Mouse (Mus musculus) liver, embryonic 15.5 days (tissue): ENCODE results near the gene Flna. TPM values are rescaled to one million over a fixed set of nuclear protein-coding genes. Genes with fewer than 3 reads are reported as not detected.
A peak's percentile ranks its signal among the peaks of the same experiment; 100 is the strongest.

Experiments used
- ATAC-seq: fragments of 200-750 bp; cut with Nextera tagmentation; 2 replicates; pipeline ENCODE4 v1.8.0; 2017; ENCODE audit warnings: moderate number of reproducible peaks, mild to moderate bottlenecking, moderate library complexity; ENCODE audit not compliant: insufficient read depth
- H3K27ac ChIP-seq: fragments of 300-500 bp; sonication (generic); replicated peaks from 2 replicates; pipeline ENCODE4 v1.5.1; 2015; ENCODE audit warnings: mild to moderate bottlenecking, inconsistent platforms
- H3K27me3 ChIP-seq: fragments of 300-500 bp; sonication (generic); 2 replicates; pipeline ENCODE4 v1.6.1; 2015; ENCODE audit warnings: mild to moderate bottlenecking, inconsistent platforms
- H3K36me3 ChIP-seq: fragments of 300-500 bp; sonication (generic); replicated peaks from 2 replicates; pipeline ENCODE4 v1.6.1; 2015; ENCODE audit warnings: moderate library complexity, mild to moderate bottlenecking, inconsistent platforms
- H3K4me1 ChIP-seq: fragments of 300-500 bp; sonication (generic); replicated peaks from 2 replicates; pipeline ENCODE4 v1.6.1; 2015; ENCODE audit warnings: inconsistent platforms
- H3K4me2 ChIP-seq: fragments of 300-500 bp; sonication (generic); 2 replicates; pipeline ENCODE4 v1.6.1; 2015; ENCODE audit warnings: moderate library complexity, mild to moderate bottlenecking, inconsistent platforms
- H3K4me3 ChIP-seq: fragments of 300-500 bp; sonication (generic); replicated peaks from 2 replicates; pipeline ENCODE4 v1.5.1; 2015; ENCODE audit warnings: mild to moderate bottlenecking, inconsistent platforms
- H3K9ac ChIP-seq: fragments of 300-500 bp; sonication (generic); 2 replicates; pipeline ENCODE4 v1.6.1; 2015; ENCODE audit warnings: moderate library complexity, mild to moderate bottlenecking, inconsistent platforms
- H3K9me3 ChIP-seq: fragments of 300-500 bp; sonication (generic); replicated peaks from 2 replicates; pipeline ENCODE4 v1.6.1; 2016; ENCODE audit warnings: inconsistent platforms
- WGBS: fragments of 180-500 bp; shearing (Covaris S2); methylation state at CpG from one replicate; pipeline ENCODE4 v1.1.7; 2015; ENCODE audit warnings: mixed read lengths; ENCODE audit not compliant: insufficient replicate concordance; 5-methylcytosine and 5-hydroxymethylcytosine counted together
- polyA plus RNA-seq: library from polyadenylated mRNA; unstranded; fragments of >200 nt; fragmentation: Nextera tagmentation; extraction: Ambion mirVana; gene quantifications from 2 replicates; pipeline ENCODE4 v1.2.1, GENCODE M21; 2015

The Flna gene
- polyA plus RNA-seq, 1 experiment from 2014 or later = 41.6 TPM

DNA sequence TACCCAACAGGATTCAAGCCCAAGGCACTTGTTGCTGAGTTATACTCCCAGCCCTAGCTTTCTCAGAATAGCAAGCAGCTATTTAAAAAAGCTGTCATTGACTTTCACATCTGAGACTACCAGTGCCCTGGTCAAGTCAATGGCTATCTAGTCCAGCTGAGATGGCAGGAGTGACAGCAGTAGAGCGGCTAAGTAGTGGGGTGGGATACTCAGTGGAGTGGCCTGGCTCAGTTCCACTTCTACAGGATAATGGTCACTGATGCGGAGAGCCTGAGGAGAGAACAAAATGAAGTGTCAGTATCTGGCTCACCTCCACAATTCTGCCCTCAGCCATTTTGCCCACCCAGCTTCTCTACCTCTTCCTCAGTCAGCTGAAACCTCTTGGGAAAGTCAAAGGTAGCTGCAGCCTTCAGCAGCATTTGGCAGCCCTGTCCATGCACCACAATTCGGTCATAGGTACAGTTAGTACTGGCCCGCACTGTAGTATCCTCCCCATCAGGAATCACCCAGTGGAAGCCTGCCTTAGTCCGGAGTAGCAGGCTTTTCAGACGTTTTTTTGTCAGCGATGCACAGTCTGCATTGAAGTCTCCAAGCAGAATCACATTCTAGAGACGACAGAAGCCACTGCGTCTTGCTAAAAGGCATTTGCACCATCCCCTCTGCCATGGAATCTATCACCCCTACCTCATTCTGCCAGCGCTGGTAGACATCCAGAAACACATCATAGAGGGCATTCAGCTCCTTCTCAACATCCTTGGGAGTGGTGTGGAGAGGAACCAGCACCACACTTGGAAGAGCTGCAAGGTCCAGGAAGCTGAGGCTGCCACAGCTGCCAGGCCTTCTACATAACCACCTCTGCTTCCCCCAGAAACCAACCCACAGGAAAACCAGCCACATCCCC is 24.1 kb upstream of the Flna start:
- 19% methylated on average over 10 of the region's 10 CpGs for WGBS
- Histone ChIP-seq H3K9ac (no peak overlapping the region), H3K4me3 (no peak overlapping the region), H3K4me1 (peaks cover 15% of the 10 kb centered on the region; the same call in 1 of the 2 replicates), H3K36me3 (peaks cover 21% of the 10 kb centered on the region), H3K4me2 (no peak overlapping the region), H3K27me3 (no peaks in the 10 kb centered on the region), H3K9me3 (no peaks in the 10 kb centered on the region), H3K27ac (peak overlapping the region; percentile 24; the same call in 1 of the 2 replicates)
- ATAC-seq = no peak

DNA sequence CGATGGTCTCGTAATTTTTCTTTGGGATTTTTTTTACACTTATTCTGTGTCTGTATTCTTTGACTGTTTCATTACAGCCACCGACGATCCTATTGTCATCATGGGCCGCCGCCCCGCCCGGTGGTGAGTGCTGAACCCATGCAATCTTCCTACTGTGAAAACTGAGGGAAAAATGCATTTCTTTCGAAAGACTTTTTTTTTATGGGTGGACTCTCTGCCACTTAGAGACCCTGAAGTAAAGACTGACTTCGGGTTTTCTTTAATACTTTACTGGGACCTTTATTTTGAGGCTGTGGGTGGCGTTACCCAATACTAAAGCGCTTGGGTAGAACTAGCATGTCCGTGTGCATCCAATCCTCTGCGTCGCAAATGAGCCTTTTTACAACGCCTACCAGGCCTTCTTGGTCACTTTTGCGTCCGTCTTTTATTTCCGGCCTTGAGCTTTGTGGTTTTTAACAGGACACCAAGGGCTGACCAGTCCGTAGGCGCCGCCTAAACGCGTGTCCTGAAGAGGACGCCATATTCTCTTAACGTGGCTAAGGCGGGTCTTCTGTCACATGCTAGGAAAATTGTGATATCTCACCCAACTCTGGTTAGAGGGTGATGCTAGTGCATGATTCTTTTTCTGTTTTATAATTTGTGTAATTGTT is 21.4 kb upstream of the Flna start:
- H3K9ac ChIP-seq = peak overlapping the region; percentile 60
- no peak for ATAC-seq
- H3K4me3 ChIP-seq = peak overlapping the region; percentile 67
- H3K9me3 ChIP-seq = no peaks in the 10 kb centered on the region
- H3K4me2 ChIP-seq = peak overlapping the region; percentile 72
- H3K27ac ChIP-seq = peak overlapping the region; percentile 68
- H3K27me3 ChIP-seq = no peaks in the 10 kb centered on the region
- H3K4me1 ChIP-seq = peaks cover 10% of the 10 kb centered on the region; the same call in 1 of the 2 replicates
- peaks cover 14% of the 10 kb centered on the region for H3K36me3 ChIP-seq
- WGBS = 16% methylated on average over 27 of the region's 27 CpGs

- no peaks in the 10 kb centered on the region for H3K9me3 ChIP-seq
- peak; percentile 93 for ATAC-seq
- peak within 1 kb of the TSS; percentile 92 for H3K27ac ChIP-seq
- H3K36me3 ChIP-seq = peaks cover 14% of the 10 kb centered on the region
- peaks cover 10% of the 10 kb centered on the region; the same call in 1 of the 2 replicates for H3K4me1 ChIP-seq
- 15% methylated on average over 42 of the region's 42 CpGs for WGBS
- H3K9ac ChIP-seq = peak within 1 kb of the TSS; percentile 60
- peak within 1 kb of the TSS; percentile 67 for H3K4me3 ChIP-seq
- H3K27me3 ChIP-seq = no peaks in the 10 kb centered on the region
- H3K4me2 ChIP-seq = peak within 1 kb of the TSS; percentile 80
These were observed 20.7 kb upstream of the Flna start, which contains the start of gene Rpl10 for GRCm38 (mm10) chrX:74270062-74270901. Rpl10 (plus strand) TSS chrX:74270812.

DNA sequence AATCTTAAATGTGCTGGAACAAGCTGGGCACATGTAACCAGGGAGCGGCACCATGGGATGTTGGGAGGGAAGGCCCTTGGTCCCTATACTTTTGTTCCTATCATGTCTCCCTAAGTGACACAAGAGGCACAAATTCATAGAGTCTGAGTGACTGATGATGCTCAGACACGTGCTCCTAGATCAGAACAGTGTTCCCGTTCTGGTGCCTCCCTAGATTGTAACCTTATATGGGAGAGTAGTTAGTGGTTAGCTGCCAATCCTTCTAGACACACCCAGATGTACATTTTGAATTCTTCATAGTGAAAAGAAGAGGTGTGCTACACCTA is 20.1 kb upstream of the Flna start:
- Histone ChIP-seq H3K4me1 (peaks cover 10% of the 10 kb centered on the region; the same call in 1 of the 2 replicates), H3K4me2 (peak overlapping the region; percentile 80), H3K27me3 (no peaks in the 10 kb centered on the region), H3K36me3 (peaks cover 14% of the 10 kb centered on the region), H3K9ac (peak overlapping the region; percentile 54), H3K27ac (peak overlapping the region; percentile 92), H3K9me3 (no peaks in the 10 kb centered on the region), H3K4me3 (peak overlapping the region; percentile 67)
- ATAC-seq = peak; percentile 3; the same call in 1 of the 2 replicates
- WGBS = 32% methylated on average over 3 of the region's 3 CpGs

GRCm38 (mm10) chrX:74257746-74258145 is 8.1 kb upstream of the Flna start:
- Histone ChIP-seq H3K36me3 (0 out of 2 replicates have a peak, but pooled peaks cover 5% of the 10 kb centered on the region), H3K4me1 (peaks cover 10% of the 10 kb centered on the region), H3K4me3 (no peak overlapping the region), H3K27ac (no peak overlapping the region), H3K4me2 (no peak overlapping the region), H3K9me3 (no peaks in the 10 kb centered on the region), H3K27me3 (no peaks in the 10 kb centered on the region), H3K9ac (no peak overlapping the region)
- 67% methylated on average over 3 of the region's 3 CpGs for WGBS
- ATAC-seq = no peak

DNA sequence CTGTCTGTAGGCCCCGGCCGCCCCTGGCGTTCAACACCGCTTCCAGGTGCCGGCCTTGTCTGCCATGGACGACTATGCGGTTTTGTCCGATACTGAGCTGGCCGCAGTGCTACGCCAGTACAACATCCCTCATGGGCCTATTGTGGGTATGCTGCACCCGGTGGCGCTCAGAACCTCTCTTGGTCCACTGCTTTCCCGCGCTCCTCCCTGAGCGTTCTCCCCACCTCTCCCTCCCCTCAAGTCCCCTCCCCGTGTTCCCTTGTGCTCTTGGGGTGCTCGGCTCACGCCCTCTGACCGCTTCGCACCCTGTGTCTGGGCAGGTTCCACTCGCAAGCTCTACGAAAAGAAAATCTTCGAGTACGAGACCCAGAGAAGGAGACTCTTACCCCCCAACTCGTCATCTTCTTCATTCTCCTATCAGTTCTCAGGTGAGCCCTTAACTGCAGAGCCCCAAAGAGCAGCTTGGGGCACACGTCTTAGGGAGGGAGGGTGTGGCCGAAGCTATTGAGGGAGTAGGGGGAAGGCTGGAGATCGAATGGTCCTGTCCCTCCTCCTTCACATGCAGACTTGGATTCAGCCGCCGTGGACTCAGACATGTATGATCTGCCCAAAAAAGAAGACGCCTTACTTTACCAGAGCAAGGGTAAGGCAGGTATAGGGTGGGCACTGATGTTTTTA is 5.4 kb upstream of the Flna start:
- H3K4me2 ChIP-seq = peak overlapping the region; percentile 79
- WGBS = 21% methylated on average over 31 of the region's 31 CpGs
- peak overlapping the region; percentile 66 for H3K9ac ChIP-seq
- no peaks in the 10 kb centered on the region; the same call in 1 of the 2 replicates for H3K27me3 ChIP-seq
- 0 out of 2 replicates have a peak, but pooled peaks cover 5% of the 10 kb centered on the region for H3K36me3 ChIP-seq
- peaks cover 10% of the 10 kb centered on the region for H3K4me1 ChIP-seq
- H3K9me3 ChIP-seq = no peaks in the 10 kb centered on the region
- peak; percentile 66 for ATAC-seq
- H3K4me3 ChIP-seq = peak overlapping the region; percentile 68
- peak overlapping the region; percentile 91 for H3K27ac ChIP-seq

GRCm38 (mm10) chrX:74254153-74254887 is 4.7 kb upstream of the Flna start, which contains the start of gene Emd:
Emd (plus strand) TSS chrX:74254687.
- Histone ChIP-seq H3K27me3 (peaks cover 6% of the 10 kb centered on the region; the same call in 1 of the 2 replicates), H3K9me3 (no peaks in the 10 kb centered on the region), H3K9ac (peak within 1 kb of the TSS; percentile 66), H3K36me3 (0 out of 2 replicates have a peak, but pooled peaks cover 5% of the 10 kb centered on the region), H3K27ac (peak within 1 kb of the TSS; percentile 91), H3K4me2 (peak within 1 kb of the TSS; percentile 79), H3K4me1 (peaks cover 16% of the 10 kb centered on the region), H3K4me3 (peak within 1 kb of the TSS; percentile 68)
- peak; percentile 96 for ATAC-seq
- WGBS = 26% methylated on average over 39 of the region's 39 CpGs

DNA sequence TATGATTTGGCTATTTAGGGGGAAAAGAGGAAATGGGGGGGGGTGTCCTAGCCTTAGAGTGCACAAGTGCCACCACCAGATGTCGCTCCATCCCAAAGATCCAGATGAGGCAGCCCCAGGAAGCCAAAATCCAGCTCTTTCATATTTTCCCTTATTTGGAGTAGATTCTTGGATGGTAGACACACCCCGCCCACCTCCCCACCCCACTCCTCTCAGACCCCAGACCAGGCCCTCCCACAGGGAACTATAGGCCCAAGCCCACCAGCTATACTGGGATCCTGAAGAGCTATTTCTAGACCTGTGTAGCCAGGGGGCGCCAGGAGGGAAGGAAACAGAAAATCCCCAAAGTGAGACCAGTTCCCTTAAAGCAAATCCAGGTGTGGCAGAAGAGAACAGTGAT is 969 bp downstream of the Flna start:
- Histone ChIP-seq H3K9ac (no peak overlapping the region), H3K4me3 (0 out of 2 replicates have a peak overlapping the region, but pooled peaks have one; percentile 46), H3K9me3 (no peaks in the 10 kb centered on the region), H3K4me1 (peaks cover 37% of the 10 kb centered on the region), H3K27me3 (peaks cover 11% of the 10 kb centered on the region; the same call in 1 of the 2 replicates), H3K36me3 (no peaks in the 10 kb centered on the region), H3K4me2 (peak overlapping the region; percentile 68), H3K27ac (no peak overlapping the region)
- WGBS = 7% methylated on average over 3 of the region's 3 CpGs
- ATAC-seq = no peak

DNA sequence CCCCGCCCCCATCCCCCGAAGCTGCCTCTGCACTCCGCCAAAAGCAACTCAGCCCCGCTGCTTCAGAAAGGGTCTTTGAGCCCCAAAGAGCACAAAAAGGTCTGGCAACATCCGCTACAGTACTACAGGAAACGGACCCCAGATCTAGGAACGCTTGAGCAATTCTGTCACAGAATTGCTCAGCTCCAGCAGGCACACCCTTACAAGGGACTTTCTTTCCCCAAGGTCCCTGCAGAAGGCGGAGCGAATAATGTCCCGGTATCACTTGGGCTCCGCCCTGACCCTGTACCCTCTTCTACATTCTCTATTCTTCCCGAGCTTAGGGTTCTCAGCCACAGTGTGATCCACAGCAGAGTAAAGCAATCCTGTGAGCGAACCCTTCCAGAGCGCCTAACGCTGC is 2.9 kb downstream of the Flna start:
- Histone ChIP-seq H3K9ac (peak overlapping the region; percentile 15; the same call in 1 of the 2 replicates), H3K4me2 (peak overlapping the region; percentile 85)

More for the DNA sequence above, 2.9 kb downstream of the Flna start:
- WGBS = 26% methylated on average over 15 of the region's 15 CpGs
- Histone ChIP-seq H3K9me3 (no peaks in the 10 kb centered on the region), H3K36me3 (peaks cover 3% of the 10 kb centered on the region; the same call in 1 of the 2 replicates), H3K27me3 (peaks cover 11% of the 10 kb centered on the region; the same call in 1 of the 2 replicates), H3K4me3 (peak overlapping the region; percentile 58), H3K27ac (peak overlapping the region; percentile 14; the same call in 1 of the 2 replicates), H3K4me1 (peaks cover 42% of the 10 kb centered on the region)
- ATAC-seq = peak; percentile 21
